Mouse (Mus musculus): ENCODE data around the gene Lgi1. TPM values are rescaled to one million over a fixed set of nuclear protein-coding genes. Genes with fewer than 3 reads are reported as not detected.
A peak's percentile ranks its signal among the peaks of the same experiment; 100 is the strongest.

Lgi1 gene
- polyA plus RNA-seq, 1 experiment = not detected

DNA sequence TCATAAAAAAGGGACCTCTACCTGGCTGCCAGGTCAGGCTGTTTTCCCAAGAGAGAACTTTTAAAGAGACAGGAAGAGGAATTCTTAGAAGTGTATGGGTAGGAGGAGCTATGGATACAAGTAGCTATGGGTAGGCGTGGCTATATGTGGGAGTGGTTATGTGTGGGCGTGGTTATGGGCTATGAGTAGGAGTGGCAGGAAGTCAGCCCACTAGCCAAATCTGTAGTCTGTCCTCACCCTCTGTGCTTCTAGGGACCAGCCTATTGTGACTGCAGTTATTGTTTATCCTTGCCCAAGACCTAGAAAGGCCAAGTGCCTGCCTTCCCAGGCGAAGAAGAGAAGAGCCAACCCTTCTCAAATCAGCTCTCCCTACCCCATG is 26.5 kb upstream of the Lgi1 start:
- H3K4me1 ChIP-seq = peaks cover 15% of the 10 kb centered on the region
- H3K4me3 ChIP-seq (replicated peaks) = peak overlapping the region; percentile 44
- peaks cover 6% of the 10 kb centered on the region for H3K27me3 ChIP-seq (replicated peaks)
- TF ChIP-seq FLI1 (IDR thresholded peaks at IDR 0.05; ENCODE audit: low read length) (no peak), GATA1 (IDR thresholded peaks at IDR 0.05; ENCODE audit: borderline replicate concordance, low read length) (no peak)
- H3K9me3 ChIP-seq = no peaks in the 10 kb centered on the region
- no peaks in the 10 kb centered on the region for H3K36me3 ChIP-seq (replicated peaks; ENCODE audit: low read length)

DNA sequence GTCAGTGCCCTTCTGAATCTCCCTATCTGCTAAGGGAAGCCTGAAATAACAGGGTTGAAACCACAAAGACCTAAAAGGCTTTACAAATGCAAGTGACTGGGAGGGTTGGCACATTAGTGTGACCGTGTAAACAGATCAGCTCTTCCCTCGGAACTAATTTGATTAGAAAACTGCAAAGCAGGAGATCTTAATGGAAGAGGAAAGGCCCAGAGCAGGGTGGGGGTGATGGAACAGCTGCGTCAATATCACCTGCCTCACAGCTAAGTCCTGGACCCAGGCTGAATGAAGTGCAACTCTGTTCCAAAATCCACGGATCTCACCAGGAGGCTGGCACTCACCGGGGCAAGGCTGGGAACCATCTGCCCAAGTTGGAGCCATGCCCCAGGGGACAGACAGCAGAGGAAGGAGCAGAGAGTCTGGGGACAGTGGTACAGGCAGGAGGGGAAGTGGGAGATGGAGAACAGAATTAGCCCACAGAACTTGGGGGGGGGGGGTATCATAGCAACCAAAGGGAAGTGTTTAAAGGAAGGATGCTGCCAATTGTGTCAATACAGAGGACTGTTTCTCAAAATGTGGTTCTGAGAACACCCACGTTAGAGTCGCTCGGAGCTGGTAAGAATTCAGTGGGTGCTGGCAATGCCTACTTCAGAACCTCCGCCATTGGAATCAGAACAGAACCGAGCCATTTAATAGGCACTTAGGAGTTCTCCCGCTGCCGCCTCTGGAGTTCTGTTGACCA is 26.0 kb upstream of the Lgi1 start:
- no peak overlapping the region for H3K4me3 ChIP-seq (replicated peaks)
- H3K36me3 ChIP-seq (replicated peaks; ENCODE audit: low read length) = no peaks in the 10 kb centered on the region
- H3K4me1 ChIP-seq = peaks cover 15% of the 10 kb centered on the region
- TF ChIP-seq FLI1 (IDR thresholded peaks at IDR 0.05; ENCODE audit: low read length) = no peak
- no peak for TF ChIP-seq GATA1 (IDR thresholded peaks at IDR 0.05; ENCODE audit: borderline replicate concordance, low read length)
- H3K9me3 ChIP-seq = no peaks in the 10 kb centered on the region
- H3K27me3 ChIP-seq (replicated peaks) = peaks cover 6% of the 10 kb centered on the region

DNA sequence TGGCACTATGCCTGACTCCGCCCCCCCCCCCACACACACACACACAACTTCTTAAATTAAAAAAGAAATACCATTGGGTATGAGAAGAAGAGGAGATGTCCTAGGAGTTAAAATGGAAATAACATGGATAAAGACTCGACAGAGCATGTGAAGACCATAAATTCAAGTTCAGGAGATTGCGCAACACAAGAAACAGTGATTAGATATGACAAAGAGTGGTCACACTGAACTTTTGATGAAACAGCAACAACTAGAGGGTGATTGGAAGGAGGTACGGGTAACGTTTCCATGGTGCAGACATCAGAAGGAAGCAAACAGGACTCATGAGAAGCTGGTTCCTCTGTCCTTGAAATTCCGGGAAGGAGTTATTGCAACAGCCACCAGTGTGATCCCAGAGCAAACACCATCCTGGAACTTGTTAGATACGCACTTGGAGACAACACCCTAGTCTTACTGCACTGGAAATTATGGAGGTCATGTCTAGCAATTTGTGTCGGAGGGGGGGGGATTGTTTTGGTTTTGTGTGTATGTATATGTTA is 22.0 kb upstream of the Lgi1 start:
- Histone ChIP-seq H3K9me3 (no peaks in the 10 kb centered on the region), H3K27me3 (replicated peaks) (peaks cover 5% of the 10 kb centered on the region), H3K4me1 (peaks cover 16% of the 10 kb centered on the region), H3K36me3 (replicated peaks; ENCODE audit: low read length) (no peaks in the 10 kb centered on the region), H3K4me3 (replicated peaks) (no peak overlapping the region)
- no peak for TF ChIP-seq FLI1 (IDR thresholded peaks at IDR 0.05; ENCODE audit: low read length)
- no peak for TF ChIP-seq GATA1 (IDR thresholded peaks at IDR 0.05; ENCODE audit: borderline replicate concordance, low read length)

DNA sequence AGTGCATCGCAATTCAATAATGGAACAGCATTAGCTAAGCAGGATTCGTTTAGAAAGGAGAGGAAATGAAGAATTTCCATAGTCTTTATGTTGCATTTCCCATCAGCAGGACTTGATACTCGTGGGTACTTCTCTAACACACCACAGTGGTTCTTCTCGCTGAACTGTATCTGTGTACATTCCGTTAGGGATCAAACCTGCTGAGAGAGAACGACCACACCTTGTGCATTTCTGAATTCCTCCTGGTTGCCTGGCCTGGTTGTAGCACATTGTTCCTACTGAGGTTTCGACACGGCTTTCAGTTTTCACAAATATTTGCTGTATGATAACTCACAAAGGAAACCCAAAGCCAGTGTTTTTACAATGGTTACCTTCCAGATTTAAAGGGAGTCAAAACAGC is 19.6 kb upstream of the Lgi1 start:
- TF ChIP-seq GATA1 (IDR thresholded peaks at IDR 0.05; ENCODE audit: borderline replicate concordance, low read length) (no peak), FLI1 (IDR thresholded peaks at IDR 0.05; ENCODE audit: low read length) (no peak)

DNA sequence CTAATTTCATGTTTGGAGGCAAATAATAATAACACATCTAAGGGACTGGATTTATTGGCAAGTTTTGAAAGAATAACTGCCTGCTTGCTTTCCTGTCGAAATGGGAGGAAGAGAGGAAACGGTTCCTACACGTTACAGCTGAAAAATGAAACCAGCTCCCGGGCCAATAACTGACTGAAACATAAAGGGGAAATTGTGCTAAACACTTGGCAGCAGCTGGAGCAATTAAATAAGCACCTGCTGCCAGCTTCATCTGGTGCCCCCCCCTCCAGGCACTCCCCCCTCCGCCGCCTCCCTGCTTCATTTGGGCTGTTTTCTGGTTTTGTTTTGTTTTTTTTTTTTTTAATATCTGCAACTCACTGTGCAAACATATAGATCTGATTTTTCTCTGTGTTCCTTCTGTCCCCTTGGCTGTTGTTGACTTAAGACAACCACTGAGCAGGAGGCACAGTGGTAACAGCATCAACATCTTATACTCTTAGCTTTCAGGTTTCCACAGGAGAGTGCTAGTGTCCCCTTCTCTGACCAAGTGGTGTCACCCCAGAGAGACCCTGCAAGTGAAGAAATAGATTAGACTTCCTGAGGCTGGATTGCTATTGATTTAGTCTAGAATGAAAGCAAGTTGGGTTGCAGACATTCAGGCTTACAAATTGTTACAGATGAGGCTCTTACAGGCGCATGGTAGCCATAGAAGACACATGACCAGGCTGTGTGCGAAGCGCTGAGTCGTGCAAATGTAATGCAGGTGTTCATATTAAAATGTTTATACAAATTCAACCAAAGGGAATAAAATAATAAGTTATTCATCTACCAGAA is 18.8 kb upstream of the Lgi1 start:
- peaks cover 2% of the 10 kb centered on the region for H3K27me3 ChIP-seq (replicated peaks)
- H3K4me1 ChIP-seq = peaks cover 4% of the 10 kb centered on the region
- H3K9me3 ChIP-seq = no peaks in the 10 kb centered on the region
- H3K36me3 ChIP-seq (replicated peaks; ENCODE audit: low read length) = no peaks in the 10 kb centered on the region
- H3K4me3 ChIP-seq (replicated peaks) = peak overlapping the region; percentile 62
- TF ChIP-seq FLI1 (IDR thresholded peaks at IDR 0.05; ENCODE audit: low read length) = no peak
- no peak for TF ChIP-seq GATA1 (IDR thresholded peaks at IDR 0.05; ENCODE audit: borderline replicate concordance, low read length)

More for the DNA sequence above, 19.6 kb upstream of the Lgi1 start:
- Histone ChIP-seq H3K27me3 (replicated peaks) (peaks cover 4% of the 10 kb centered on the region), H3K4me1 (peaks cover 4% of the 10 kb centered on the region), H3K9me3 (no peaks in the 10 kb centered on the region), H3K36me3 (replicated peaks; ENCODE audit: low read length) (no peaks in the 10 kb centered on the region), H3K4me3 (replicated peaks) (no peak overlapping the region)

DNA sequence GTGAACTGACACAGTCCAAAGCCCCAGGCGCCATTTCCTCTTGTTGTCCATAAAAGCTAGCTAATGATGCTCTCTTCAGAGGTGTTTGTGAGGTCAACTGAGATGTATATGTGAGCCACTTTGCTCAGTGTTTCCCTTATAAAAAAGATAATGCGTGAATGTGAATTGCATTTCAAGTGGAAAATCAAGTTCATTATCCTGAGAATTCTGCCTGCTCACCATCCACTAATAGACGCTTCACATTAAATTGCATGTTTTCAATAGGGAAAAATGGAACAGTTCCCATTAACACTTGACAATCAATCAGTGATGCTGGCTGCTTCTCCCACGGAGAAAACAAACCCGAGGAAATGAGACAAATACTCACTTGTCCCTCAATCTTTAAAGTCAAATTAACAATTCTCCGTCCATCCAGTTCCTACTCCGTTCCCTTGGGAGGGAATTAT is 18.1 kb upstream of the Lgi1 start:
- Histone ChIP-seq H3K27me3 (replicated peaks) (peaks cover 5% of the 10 kb centered on the region), H3K9me3 (no peaks in the 10 kb centered on the region), H3K4me1 (peaks cover 4% of the 10 kb centered on the region), H3K4me3 (replicated peaks) (no peak overlapping the region), H3K36me3 (replicated peaks; ENCODE audit: low read length) (no peaks in the 10 kb centered on the region)
- no peak for TF ChIP-seq GATA1 (IDR thresholded peaks at IDR 0.05; ENCODE audit: borderline replicate concordance, low read length)
- no peak for TF ChIP-seq FLI1 (IDR thresholded peaks at IDR 0.05; ENCODE audit: low read length)

DNA sequence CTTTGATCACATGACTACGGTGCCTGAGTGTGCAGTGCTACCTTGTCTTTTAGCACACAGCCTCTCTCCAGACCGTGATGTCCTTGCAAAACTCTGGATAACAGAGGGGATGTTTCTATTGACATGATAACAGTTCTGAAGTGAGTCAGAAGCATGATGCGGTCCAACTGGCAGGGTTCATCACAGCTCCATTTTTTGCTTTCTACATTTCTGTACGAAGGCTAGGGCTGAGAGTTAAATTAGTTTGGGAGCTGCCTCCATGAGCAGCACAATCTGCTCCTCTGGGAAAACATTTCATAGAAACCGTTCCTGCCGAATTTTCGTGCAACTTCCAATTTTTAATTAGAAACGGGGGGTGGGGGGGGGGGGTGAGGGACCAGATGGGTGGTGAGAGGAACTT is 14.7 kb upstream of the Lgi1 start:
- no peaks in the 10 kb centered on the region for H3K9me3 ChIP-seq
- peaks cover 4% of the 10 kb centered on the region for H3K4me1 ChIP-seq
- H3K27me3 ChIP-seq (replicated peaks) = peaks cover 9% of the 10 kb centered on the region
- TF ChIP-seq GATA1 (IDR thresholded peaks at IDR 0.05; ENCODE audit: borderline replicate concordance, low read length) (no peak), FLI1 (IDR thresholded peaks at IDR 0.05; ENCODE audit: low read length) (no peak)
- H3K36me3 ChIP-seq (replicated peaks; ENCODE audit: low read length) = no peaks in the 10 kb centered on the region
- H3K4me3 ChIP-seq (replicated peaks) = no peak overlapping the region

DNA sequence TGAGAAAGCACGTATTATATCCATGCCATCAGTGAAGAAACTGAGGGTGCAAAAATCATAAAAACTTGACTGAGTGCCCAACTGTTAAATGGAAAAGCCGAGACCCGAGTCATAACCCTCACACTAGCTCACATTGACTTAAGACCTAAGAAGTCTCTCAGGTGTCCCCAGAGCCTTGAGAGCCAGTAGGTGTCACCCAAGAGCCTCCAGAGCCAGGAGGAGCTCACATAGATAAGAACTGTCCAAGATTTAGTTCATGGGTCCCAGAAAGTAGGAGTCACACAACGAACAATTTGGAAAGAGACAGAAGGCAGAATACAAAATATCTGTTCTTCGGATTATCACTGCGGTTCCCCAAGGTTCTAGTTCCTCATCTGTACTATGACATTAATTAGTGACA is 10.5 kb upstream of the Lgi1 start:
- Histone ChIP-seq H3K36me3 (replicated peaks; ENCODE audit: low read length) (no peaks in the 10 kb centered on the region), H3K9me3 (no peaks in the 10 kb centered on the region), H3K4me1 (no peaks in the 10 kb centered on the region), H3K4me3 (replicated peaks) (no peak overlapping the region), H3K27me3 (replicated peaks) (peaks cover 9% of the 10 kb centered on the region)
- TF ChIP-seq GATA1 (IDR thresholded peaks at IDR 0.05; ENCODE audit: borderline replicate concordance, low read length) = no peak
- no peak for TF ChIP-seq FLI1 (IDR thresholded peaks at IDR 0.05; ENCODE audit: low read length)

DNA sequence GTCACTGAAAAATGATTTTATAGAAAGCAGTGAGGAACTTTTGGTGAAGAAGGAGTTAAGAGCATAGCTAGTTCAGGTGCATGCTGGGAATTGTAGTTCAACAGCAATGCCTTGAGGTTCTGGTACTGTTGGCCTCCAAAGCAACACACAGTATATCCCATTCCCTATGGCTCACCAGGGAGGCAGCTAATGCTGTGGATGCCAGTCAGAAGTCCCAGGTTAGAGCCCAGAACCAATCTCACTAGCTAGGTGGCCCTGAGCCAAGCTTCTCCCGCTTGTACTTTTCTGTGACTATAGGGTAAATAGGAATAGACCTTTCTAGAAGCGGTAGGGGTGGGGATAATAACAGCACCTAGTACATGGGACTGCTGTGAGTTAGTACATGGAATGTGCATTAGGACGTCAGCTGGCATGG is 5.7 kb upstream of the Lgi1 start:
- H3K4me1 ChIP-seq = no peaks in the 10 kb centered on the region; the same call in 1 of the 2 replicates
- H3K27me3 ChIP-seq (replicated peaks) = peaks cover 24% of the 10 kb centered on the region
- no peaks in the 10 kb centered on the region for H3K36me3 ChIP-seq (replicated peaks; ENCODE audit: low read length)
- TF ChIP-seq FLI1 (IDR thresholded peaks at IDR 0.05; ENCODE audit: low read length) (no peak), GATA1 (IDR thresholded peaks at IDR 0.05; ENCODE audit: borderline replicate concordance, low read length) (no peak)
- H3K4me3 ChIP-seq (replicated peaks) = no peak overlapping the region
- H3K9me3 ChIP-seq = no peaks in the 10 kb centered on the region

DNA sequence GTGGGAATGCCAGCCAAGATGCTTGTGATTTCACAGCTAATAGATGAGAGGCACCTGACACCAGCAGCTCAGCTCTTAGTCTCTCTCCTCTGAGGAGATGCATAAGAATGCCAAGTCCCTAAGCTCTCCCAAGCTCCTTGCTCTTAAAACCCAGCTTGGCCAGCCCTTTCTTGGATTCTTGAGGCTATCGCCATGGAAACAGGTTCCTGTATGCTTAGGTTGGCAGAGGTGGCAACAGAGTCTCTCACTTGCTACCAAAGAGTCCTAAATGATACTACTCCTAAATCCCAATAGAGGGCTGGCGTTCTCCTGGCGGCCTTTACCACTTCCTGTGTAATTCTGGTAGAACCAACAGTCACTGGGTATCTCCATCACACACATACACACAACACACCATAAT is 4.9 kb upstream of the Lgi1 start:
- Histone ChIP-seq H3K27me3 (replicated peaks) (peaks cover 30% of the 10 kb centered on the region), H3K36me3 (replicated peaks; ENCODE audit: low read length) (no peaks in the 10 kb centered on the region), H3K4me1 (peaks cover 6% of the 10 kb centered on the region; the same call in 1 of the 2 replicates), H3K9me3 (no peaks in the 10 kb centered on the region), H3K4me3 (replicated peaks) (no peak overlapping the region)
- no peak for TF ChIP-seq FLI1 (IDR thresholded peaks at IDR 0.05; ENCODE audit: low read length)
- TF ChIP-seq GATA1 (IDR thresholded peaks at IDR 0.05; ENCODE audit: borderline replicate concordance, low read length) = no peak

All from megakaryocyte, embryonic 14.5 days (primary cell).